Comparison of ENCODE assay signal across 21 mouse cellular contexts in the genomic region with DNA sequence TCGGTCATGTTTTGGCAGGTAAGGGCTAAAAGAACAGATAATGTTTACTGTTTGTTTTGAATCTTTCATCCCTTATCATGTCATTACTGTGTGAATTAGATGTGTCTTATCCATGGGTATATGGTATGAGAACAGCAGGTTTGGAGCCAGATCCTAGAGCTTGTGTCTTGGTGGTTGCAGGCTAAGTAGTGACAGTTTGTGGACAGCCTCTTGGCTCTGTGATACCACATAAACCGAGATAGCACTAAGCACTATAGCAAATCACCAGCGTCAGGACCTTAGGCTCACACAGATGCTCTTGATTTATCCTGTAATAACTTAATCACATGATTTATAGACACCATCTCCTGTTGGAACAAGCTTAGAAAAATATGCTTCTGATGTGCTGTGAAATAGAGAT.
DNase-seq lines count a peak whose midpoint lies in the region; ATAC-seq and TF ChIP-seq lines count a peak whose summit lies in the region.
"Had no signal": no experiment of that assay in that cellular context is flagged by ENCODE, and none has a peak within 500 bp of the region (broad histone marks: within the 10 kb centered on the region; RNA-seq: fewer than 3 reads in every experiment).

No protein-coding gene starts in this region.

- H3K79me2 ChIP-seq in heart, adult 2 months (replicated peaks; ENCODE audit: control insufficient read depth, insufficient read depth, low read length): no peaks in the 10 kb centered on the region

- no peak for TF ChIP-seq CTCF in heart, adult 2 months (IDR thresholded peaks at IDR 0.05)

- no peak for TF ChIP-seq POLR2A in heart, adult 2 months (IDR thresholded peaks at IDR 0.05; ENCODE audit: insufficient read depth, low read depth, low read length)

- 71% methylated on average over 3 of the region's 3 CpGs for WGBS in limb, embryonic 11.5 days
- WGBS in limb, embryonic 10.5 days: 75% methylated on average over 3 of the region's 3 CpGs
- 85% methylated on average over 3 of the region's 3 CpGs for WGBS in heart, adult 2 months

- H3K4me1 ChIP-seq in limb, embryonic 11.5 days (ENCODE audit: control insufficient read depth, insufficient read depth, low read length): no peaks in the 10 kb centered on the region
- no peaks in the 10 kb centered on the region for H3K4me1 ChIP-seq in limb, embryonic 10.5 days
- no peaks in the 10 kb centered on the region for H3K4me1 ChIP-seq in heart, adult 2 months (ENCODE audit: control insufficient read depth, insufficient read depth, low read length)

- no peaks in the 10 kb centered on the region for H3K36me3 ChIP-seq in limb, embryonic 11.5 days (ENCODE audit: control insufficient read depth, insufficient read depth, low read length)
- no peaks in the 10 kb centered on the region for H3K36me3 ChIP-seq in limb, embryonic 10.5 days
- H3K36me3 ChIP-seq in heart, adult 2 months (ENCODE audit: control insufficient read depth, insufficient read depth, low read length): no peaks in the 10 kb centered on the region
- H3K36me3 ChIP-seq: G1E had no signal

- no peak for TF ChIP-seq EP300 in heart, adult 2 months (IDR thresholded peaks at IDR 0.05; ENCODE audit: insufficient read depth, low read depth, low read length)

- intact Hi-C loops in heart, adult 2 months (cut with DNase I): no loop called here

- no peaks in the 10 kb centered on the region for H3K9me3 ChIP-seq in limb, embryonic 11.5 days (ENCODE audit: control insufficient read depth, low read length)
- H3K9me3 ChIP-seq in limb, embryonic 10.5 days (replicated peaks): no peaks in the 10 kb centered on the region
- H3K9me3 ChIP-seq: G1E had no signal

- no peak for ATAC-seq in limb, embryonic 11.5 days (ENCODE audit: insufficient number of reproducible peaks, low FRiP score, low TSS enrichment, low read depth)
- ATAC-seq in common myeloid progenitor, adult 5-6 weeks (replicated peaks; ENCODE audit: low read depth, poor library complexity, severe bottlenecking): peak; percentile 56; the same call in 1 of the 2 replicates
- ATAC-seq in megakaryocyte progenitor cell, adult 5-6 weeks (replicated peaks; ENCODE audit: poor library complexity): peak; percentile 76
- peak; percentile 80 for ATAC-seq in megakaryocyte-erythroid progenitor cell, adult 5-6 weeks (replicated peaks; ENCODE audit: low FRiP score, low TSS enrichment, poor library complexity, severe bottlenecking)
- ATAC-seq: activated CD4-positive, CD25-positive, alpha-beta regulatory T cell, adult 4 months; CD4-positive, CD25-positive, alpha-beta regulatory T cell, adult 4 months; Patski had no signal

- H3K4me2 ChIP-seq in limb, embryonic 11.5 days (ENCODE audit: low read depth, severe bottlenecking): no peak overlapping the region

- H3K27ac ChIP-seq in limb, embryonic 11.5 days (replicated peaks; ENCODE audit: low read depth, low read length): no peak overlapping the region
- H3K27ac ChIP-seq in limb, embryonic 10.5 days: no peak overlapping the region
- H3K27ac ChIP-seq in heart, adult 2 months: no peak overlapping the region

- peak; percentile 4 for DNase-seq in limb, embryonic 11.5 days (ENCODE audit: low spot score)
- DNase-seq in limb, embryonic 10.5 days (ENCODE audit: low spot score): no peak
- no peak for DNase-seq in heart, adult 2 months
- DNase-seq in frontal cortex, postnatal 25 days (ENCODE audit: low spot score in 2 of 2): no peak
- DNase-seq in urinary bladder, postnatal 14 days (ENCODE audit: low spot score): no peak
- DNase-seq: adrenal gland, adult 2 months; adrenal gland, adult 8-10 months; adrenal gland, postnatal 10 days; adrenal gland, postnatal 14 days; adrenal gland, postnatal 25 days; B cell, adult 2 months; cerebellum, adult 11 months; cerebellum, adult 11-12 months had no signal

- H3K27me3 ChIP-seq in limb, embryonic 11.5 days (ENCODE audit: control insufficient read depth, insufficient read depth, low read length): no peaks in the 10 kb centered on the region
- no peaks in the 10 kb centered on the region for H3K27me3 ChIP-seq in limb, embryonic 10.5 days (ENCODE audit: low read depth, poor library complexity, severe bottlenecking)
- no peaks in the 10 kb centered on the region for H3K27me3 ChIP-seq in heart, adult 2 months (ENCODE audit: control insufficient read depth, insufficient read depth, low read length)
- H3K27me3 ChIP-seq: CH12.LX, Patski had no signal

- H3K4me3 ChIP-seq in limb, embryonic 11.5 days (ENCODE audit: low read depth, low read length): no peak overlapping the region
- H3K4me3 ChIP-seq in limb, embryonic 10.5 days: no peak overlapping the region
- H3K4me3 ChIP-seq in heart, adult 2 months: no peak overlapping the region

- H3K9ac ChIP-seq in limb, embryonic 11.5 days (ENCODE audit: low read length): no peak overlapping the region
- H3K9ac ChIP-seq in heart, adult 2 months (ENCODE audit: low read depth, low read length): no peak overlapping the region
